In genomic region chr1:153790708-153791107, GRCm38 (mm10) we compare ENCODE assay signal across 27 mouse cellular contexts. TPM values are rescaled to one million over a fixed set of nuclear protein-coding genes. Genes with fewer than 3 reads are reported as not detected.
DNase-seq lines count a peak whose midpoint lies in the region; ATAC-seq lines count a peak whose summit lies in the region.
"Had no signal": no experiment of that assay in that cellular context is flagged by ENCODE, and none has a peak within 500 bp of the region (broad histone marks: within the 10 kb centered on the region; RNA-seq: fewer than 3 reads in every experiment).

No protein-coding gene starts in this region.

- peak; percentile 61 for ATAC-seq in common myeloid progenitor, adult 5-6 weeks (replicated peaks; ENCODE audit: low read depth, poor library complexity, severe bottlenecking)
- ATAC-seq in megakaryocyte progenitor cell, adult 5-6 weeks (replicated peaks; ENCODE audit: poor library complexity), result peak; percentile 73
- no peak for ATAC-seq in forebrain, embryonic 11.5 days (replicated peaks; ENCODE audit: low FRiP score)
- ATAC-seq in erythroid progenitor cell, adult 5-6 weeks (replicated peaks; ENCODE audit: low FRiP score, poor library complexity, severe bottlenecking), result no peak
- ATAC-seq: CD4-positive, CD25-positive, alpha-beta regulatory T cell, adult 4 months; forebrain, embryonic 13.5 days; forebrain, embryonic 15.5 days; forebrain, postnatal 0 days had no signal

- peak; percentile 56 for DNase-seq in heart, adult 11 months
- no peak for DNase-seq in heart, adult 8-10 months (ENCODE audit: low spot score)
- no peak for DNase-seq in thymus, adult 18-20 months
- DNase-seq in forebrain, embryonic 11.5 days (ENCODE audit: low spot score), result no peak
- DNase-seq: adrenal gland, adult 2 months; adrenal gland, postnatal 14 days; adrenal gland, postnatal 36 days; B cell, adult 2 months; cerebellum, adult 11 months; cerebellum, adult 18-20 months; cerebellum, adult 8-10 months; cerebellum, adult 9-11 months; cerebellum, postnatal 14 days; cerebellum, postnatal 36 days; forebrain, postnatal 0 days had no signal

- WGBS in macrophage (ENCODE audit: missing documents), result 8% methylated on average over 2 of the region's 2 CpGs
- 67% methylated on average over 2 of the region's 2 CpGs for WGBS in forebrain, embryonic 11.5 days

- no peak overlapping the region for H3K4me2 ChIP-seq in forebrain, embryonic 11.5 days (ENCODE audit: low read depth, low read length, severe bottlenecking)
- H3K4me2 ChIP-seq: embryonic facial prominence, embryonic 12.5 days; forebrain, embryonic 13.5 days; forebrain, embryonic 15.5 days had no signal

- H3K4me1 ChIP-seq in forebrain, embryonic 11.5 days (replicated peaks; ENCODE audit: control insufficient read depth, insufficient read depth, low read length), result no peaks in the 10 kb centered on the region
- H3K4me1 ChIP-seq: embryonic facial prominence, embryonic 10.5 days; embryonic facial prominence, embryonic 12.5 days; forebrain, embryonic 10.5 days; forebrain, embryonic 13.5 days; forebrain, embryonic 15.5 days had no signal

- H3K4me3 ChIP-seq in macrophage (ENCODE audit: inconsistent target), result no peak overlapping the region
- no peak overlapping the region for H3K4me3 ChIP-seq in forebrain, embryonic 11.5 days (ENCODE audit: low read depth, low read length)
- H3K4me3 ChIP-seq: embryonic facial prominence, embryonic 10.5 days; embryonic facial prominence, embryonic 12.5 days; forebrain, embryonic 10.5 days; forebrain, embryonic 13.5 days; forebrain, embryonic 15.5 days had no signal

- H3K36me3 ChIP-seq in macrophage (ENCODE audit: inconsistent target), result no peaks in the 10 kb centered on the region
- H3K36me3 ChIP-seq in forebrain, embryonic 11.5 days (ENCODE audit: control insufficient read depth, insufficient read depth, low read length), result no peaks in the 10 kb centered on the region
- H3K36me3 ChIP-seq: embryonic facial prominence, embryonic 10.5 days; embryonic facial prominence, embryonic 12.5 days; forebrain, embryonic 10.5 days; forebrain, embryonic 15.5 days; G1E had no signal

- H3K27me3 ChIP-seq in forebrain, embryonic 11.5 days (ENCODE audit: control insufficient read depth, insufficient read depth, low read length), result no peaks in the 10 kb centered on the region
- H3K27me3 ChIP-seq: embryonic facial prominence, embryonic 12.5 days; forebrain, embryonic 13.5 days; forebrain, embryonic 15.5 days had no signal

- H3K79me2 ChIP-seq in macrophage (ENCODE audit: inconsistent target), result no peaks in the 10 kb centered on the region

- H3K9me3 ChIP-seq in forebrain, embryonic 11.5 days (ENCODE audit: control insufficient read depth, low read length), result no peaks in the 10 kb centered on the region
- H3K9me3 ChIP-seq: embryonic facial prominence, embryonic 10.5 days; embryonic facial prominence, embryonic 12.5 days; forebrain, embryonic 10.5 days; forebrain, embryonic 13.5 days; forebrain, embryonic 15.5 days; G1E had no signal

- no peak overlapping the region for H3K9ac ChIP-seq in forebrain, embryonic 11.5 days (ENCODE audit: low read length)
- H3K9ac ChIP-seq: embryonic facial prominence, embryonic 12.5 days; forebrain, embryonic 13.5 days; forebrain, embryonic 15.5 days; forebrain, postnatal 0 days had no signal

- H3K27ac ChIP-seq in macrophage, result peak overlapping the region; percentile 54
- no peak overlapping the region for H3K27ac ChIP-seq in forebrain, embryonic 11.5 days (ENCODE audit: low read depth, low read length)
- H3K27ac ChIP-seq: embryonic facial prominence, embryonic 10.5 days; embryonic facial prominence, embryonic 12.5 days; forebrain, embryonic 10.5 days; forebrain, embryonic 13.5 days; forebrain, embryonic 15.5 days had no signal

RNA-seq across cellular contexts. Expression of gene Rnasel, which starts 41.5 kb away (rescaled TPM):
- 1 to 10 TPM; 3.8 to 4.4 (median 3.9) TPM for total RNA-seq in heart, adult 8-10 months (2022)
- 50.9 and 71.5 TPM in 2 replicates for total RNA-seq in common myeloid progenitor, adult 5-6 weeks (2017)
- total RNA-seq in macrophage (2018; cell fraction: chromatin; rRNA removed), result 100 to 1,000 TPM in 20 of 26 experiments, 10 to 100 TPM in 6; 49.0 to 419 (median 192) TPM
- total RNA-seq in macrophage (2018; cell fraction: cytosol; rRNA removed), result 100 to 1,000 TPM in 25 of 26 experiments, 10 to 100 TPM in 1; 83.8 to 308 (median 169) TPM
- total RNA-seq in macrophage (2018; cell fraction: nucleus; rRNA removed), result 100 to 1,000 TPM in 25 of 26 experiments, 10 to 100 TPM in 1; 86.5 to 468 (median 181) TPM
- 147 to 181 TPM (median 163 TPM) in 3 replicates for polyA plus RNA-seq in macrophage (2018)
- 41.4 and 52.2 TPM in 2 replicates for total RNA-seq in megakaryocyte progenitor cell, adult 5-6 weeks (2015)
- 46.4 and 58.3 TPM in 2 replicates for total RNA-seq in megakaryocyte progenitor cell, adult 5-6 weeks (2017)
- polyA plus RNA-seq in forebrain, embryonic 11.5 days (2014; fragmentation: Nextera tagmentation; extraction: Ambion mirVana), result 19.3 and 19.5 TPM in 2 replicates
- 96.2 and 117 TPM in 2 replicates for total RNA-seq in erythroid progenitor cell, adult 5-6 weeks (2015; ENCODE audit: low replicate concordance)
- 128 and 171 TPM in 2 replicates for total RNA-seq in erythroid progenitor cell, adult 5-6 weeks (2017; ENCODE audit: low replicate concordance)

RNA-seq across cellular contexts. Expression of gene Rgs16, which starts 50.6 kb away (rescaled TPM):
- total RNA-seq in heart, adult 8-10 months (2022), result 1 to 10 TPM; 1.2 to 2.6 (median 2.0) TPM
- total RNA-seq in common myeloid progenitor, adult 5-6 weeks (2017), result not detected in 2 replicates
- total RNA-seq in macrophage (2018; cell fraction: chromatin; rRNA removed), result under 1 TPM in 9 of 26 experiments, not detected in 17; 0.25 to 0.87 (median 0.36) TPM
- total RNA-seq in macrophage (2018; cell fraction: cytosol; rRNA removed), result under 1 TPM in 22 of 26 experiments, not detected in 4; 0.04 to 0.99 (median 0.17) TPM
- 1 to 10 TPM in 1 of 26 experiments, under 1 TPM in 13, not detected in 12; 0.18 to 1.3 (median 0.31) TPM for total RNA-seq in macrophage (2018; cell fraction: nucleus; rRNA removed)
- 0.11 to 1.2 TPM (median 0.14 TPM) in 3 replicates for polyA plus RNA-seq in macrophage (2018)
- total RNA-seq in megakaryocyte progenitor cell, adult 5-6 weeks (2015), result not detected in 2 replicates
- 0.44 TPM in 1 of 2 replicates, not detected in the other for total RNA-seq in megakaryocyte progenitor cell, adult 5-6 weeks (2017)
- polyA plus RNA-seq in forebrain, embryonic 11.5 days (2014; fragmentation: Nextera tagmentation; extraction: Ambion mirVana), result 24.3 and 25.3 TPM in 2 replicates
- not detected in 2 replicates for total RNA-seq in erythroid progenitor cell, adult 5-6 weeks (2015; ENCODE audit: low replicate concordance)
- total RNA-seq in erythroid progenitor cell, adult 5-6 weeks (2017; ENCODE audit: low replicate concordance), result not detected in 2 replicates
- total RNA-seq: G1E had no signal
- polyA plus RNA-seq: G1E had no signal

RNA-seq across cellular contexts. Expression of gene Rgsl1, which starts 53.2 kb away (rescaled TPM):
- total RNA-seq in heart, adult 8-10 months (2022), result not detected
- total RNA-seq in common myeloid progenitor, adult 5-6 weeks (2017), result not detected in 2 replicates
- total RNA-seq in macrophage (2018; cell fraction: chromatin; rRNA removed), result 1 to 10 TPM in 12 of 26 experiments, under 1 TPM in 11, not detected in 3; 0.37 to 2.4 (median 1.3) TPM
- 1 to 10 TPM; 1.2 to 4.2 (median 1.8) TPM for total RNA-seq in macrophage (2018; cell fraction: cytosol; rRNA removed)
- 1 to 10 TPM in 17 of 26 experiments, under 1 TPM in 8, not detected in 1; 0.47 to 4.2 (median 1.7) TPM for total RNA-seq in macrophage (2018; cell fraction: nucleus; rRNA removed)
- polyA plus RNA-seq in macrophage (2018), result 1.6 to 4.4 TPM (median 2.3 TPM) in 3 replicates
- 0.59 TPM in 1 of 2 replicates, not detected in the other for total RNA-seq in megakaryocyte progenitor cell, adult 5-6 weeks (2015)
- total RNA-seq in megakaryocyte progenitor cell, adult 5-6 weeks (2017), result 0.42 TPM in 1 of 2 replicates, not detected in the other
- not detected in 2 replicates for polyA plus RNA-seq in forebrain, embryonic 11.5 days (2014; fragmentation: Nextera tagmentation; extraction: Ambion mirVana)
- total RNA-seq in erythroid progenitor cell, adult 5-6 weeks (2015; ENCODE audit: low replicate concordance), result not detected in 2 replicates
- not detected in 2 replicates for total RNA-seq in erythroid progenitor cell, adult 5-6 weeks (2017; ENCODE audit: low replicate concordance)
- total RNA-seq: CH12.LX had no signal
- polyA plus RNA-seq: forebrain, embryonic 10.5 days; G1E had no signal

Comparison
In these comparisons a context has a peak if more than half of its experiments do, and no peak if none do; other contexts are left out.
1. ATAC-seq: peak in common myeloid progenitor, adult 5-6 weeks (single experiment) and megakaryocyte progenitor cell, adult 5-6 weeks (single experiment); none in forebrain, embryonic 11.5 days (single experiment) and erythroid progenitor cell, adult 5-6 weeks (single experiment).